Mouse (Mus musculus) mature B cell (primary cell): ENCODE measurements around the gene Cltc.
"Not testable (repeated sequence)": the region's sequence is repeated elsewhere in the genome, so short reads cannot be mapped to it uniquely, and the experiment has no call there.

ENCODE experiments used
- in situ Hi-C: fragments of 300-500 bp; cut with MboI; formaldehyde crosslinking; loops from 2 replicates; pipeline ENCODE4 v1.14.3; 2019

Cltc gene

GRCm38 (mm10) chr11:86757480-86758371 lies at the start of gene Cltc:
Cltc (minus strand) TSS chr11:86757565.
- in situ Hi-C loops: loop anchor here (5.0 kb wide), 1 partner anchor 50 kb away; the partner anchor contains the start of gene Dhx40

- in situ Hi-C loops: loop anchor here (5.0 kb wide), 1 partner anchor 50 kb away; the partner anchor contains the start of gene Cltc
Measured at GRCm38 (mm10) chr11:86807001-86807477, 49.7 kb upstream of the Cltc start.

GRCm38 (mm10) chr11:86794161-86794560 lies 36.8 kb upstream of the Cltc start:
- in situ Hi-C loops: no loop called here

- in situ Hi-C loops: not testable (repeated sequence)
Measured at GRCm38 (mm10) chr11:86787436-86787835, 30.1 kb upstream of the Cltc start.

- in situ Hi-C loops: no loop called here
Measured at GRCm38 (mm10) chr11:86785767-86786166, 28.4 kb upstream of the Cltc start.

- in situ Hi-C loops: no loop called here
Measured at GRCm38 (mm10) chr11:86769884-86770283, 12.5 kb upstream of the Cltc start.

GRCm38 (mm10) chr11:86764501-86764900 lies 7.1 kb upstream of the Cltc start:
- in situ Hi-C loops: no loop called here

- in situ Hi-C loops: not testable (repeated sequence)
Measured at GRCm38 (mm10) chr11:86763127-86763526, 5.8 kb upstream of the Cltc start.

GRCm38 (mm10) chr11:86760357-86760756 lies 3.0 kb upstream of the Cltc start:
- in situ Hi-C loops: no loop called here

- in situ Hi-C loops: loop anchor here (5.0 kb wide), 1 partner anchor 47 kb away; the partner anchor contains the start of gene Dhx40
Measured at GRCm38 (mm10) chr11:86759886-86760285, 2.5 kb upstream of the Cltc start.

- in situ Hi-C loops: loop anchor here (5.0 kb wide), 1 partner anchor 48 kb away; the partner anchor contains the start of gene Dhx40
Measured at GRCm38 (mm10) chr11:86759226-86759625, 1.9 kb upstream of the Cltc start.

GRCm38 (mm10) chr11:86758559-86758958 lies 1.2 kb upstream of the Cltc start:
- in situ Hi-C loops: loop anchor here (5.0 kb wide), 1 partner anchor 49 kb away; the partner anchor contains the start of gene Dhx40

GRCm38 (mm10) chr11:86757142-86757479 lies 254 bp downstream of the Cltc start:
- in situ Hi-C loops: loop anchor here (5.0 kb wide), 1 partner anchor 50 kb away; the partner anchor contains the start of gene Dhx40

- in situ Hi-C loops: loop anchor here (5.0 kb wide), 1 partner anchor 51 kb away; the partner anchor contains the start of gene Dhx40
Measured at GRCm38 (mm10) chr11:86756156-86757141, 916 bp downstream of the Cltc start.

GRCm38 (mm10) chr11:86752404-86752803 lies 5.0 kb downstream of the Cltc start:
- in situ Hi-C loops: no loop called here

- in situ Hi-C loops: no loop called here
Measured at GRCm38 (mm10) chr11:86751010-86751409, 6.4 kb downstream of the Cltc start.

- in situ Hi-C loops: no loop called here
Measured at GRCm38 (mm10) chr11:86749776-86750423, 7.5 kb downstream of the Cltc start.

GRCm38 (mm10) chr11:86745634-86746404 lies 11.5 kb downstream of the Cltc start:
- in situ Hi-C loops: no loop called here

- in situ Hi-C loops: no loop called here
Measured at GRCm38 (mm10) chr11:86742605-86743004, 14.8 kb downstream of the Cltc start.

GRCm38 (mm10) chr11:86741505-86741904 lies 15.9 kb downstream of the Cltc start:
- in situ Hi-C loops: no loop called here
